Mouse (Mus musculus): ENCODE measurements around the gene Pld1. TPM values are rescaled to one million over a fixed set of nuclear protein-coding genes. Genes with fewer than 3 reads are reported as not detected.

The Pld1 gene
- polyA plus RNA-seq, 1 experiment, result 9.0 TPM

GRCm38 (mm10) chr3:28053076-28053475 lies 114.6 kb downstream of the Pld1 start:
- no peak overlapping the region for H3K4me3 ChIP-seq (replicated peaks; ENCODE audit: extremely low read depth, low read depth, low read length)
- DNase-seq, result no peak
- no peaks in the 10 kb centered on the region for H3K4me1 ChIP-seq (ENCODE audit: control insufficient read depth, insufficient read depth, low read length)
- 84% methylated on average over 4 of the region's 4 CpGs for whole genome bisulfite sequencing
- TF ChIP-seq CTCF (IDR thresholded peaks at IDR 0.05; ENCODE audit: insufficient read depth, low read length) (no peak), POLR2A (IDR thresholded peaks at IDR 0.05; ENCODE audit: borderline replicate concordance, extremely low read depth, low read depth, low read length) (no peak)

GRCm38 (mm10) chr3:28060713-28061112 lies 122.2 kb downstream of the Pld1 start:
- 86% methylated on average over 4 of the region's 4 CpGs for WGBS
- DNase-seq, result no peak
- no peak overlapping the region for H3K4me3 ChIP-seq (replicated peaks; ENCODE audit: extremely low read depth, low read depth, low read length)
- TF ChIP-seq CTCF (IDR thresholded peaks at IDR 0.05; ENCODE audit: insufficient read depth, low read length), result no peak
- no peak for TF ChIP-seq POLR2A (IDR thresholded peaks at IDR 0.05; ENCODE audit: borderline replicate concordance, extremely low read depth, low read depth, low read length)
- H3K4me1 ChIP-seq (ENCODE audit: control insufficient read depth, insufficient read depth, low read length), result no peaks in the 10 kb centered on the region

- no peak for TF ChIP-seq CTCF (IDR thresholded peaks at IDR 0.05; ENCODE audit: insufficient read depth, low read length)
- no peak for TF ChIP-seq POLR2A (IDR thresholded peaks at IDR 0.05; ENCODE audit: borderline replicate concordance, extremely low read depth, low read depth, low read length)
- no peak overlapping the region for H3K4me3 ChIP-seq (replicated peaks; ENCODE audit: extremely low read depth, low read depth, low read length)
- H3K4me1 ChIP-seq (ENCODE audit: control insufficient read depth, insufficient read depth, low read length), result no peaks in the 10 kb centered on the region
- no peak for DNase-seq
Measured at GRCm38 (mm10) chr3:28061155-28061554, 122.7 kb downstream of the Pld1 start.

GRCm38 (mm10) chr3:28079211-28079610 lies 140.7 kb downstream of the Pld1 start:
- TF ChIP-seq CTCF (IDR thresholded peaks at IDR 0.05; ENCODE audit: insufficient read depth, low read length), result no peak
- TF ChIP-seq POLR2A (IDR thresholded peaks at IDR 0.05; ENCODE audit: borderline replicate concordance, extremely low read depth, low read depth, low read length), result no peak
- no peaks in the 10 kb centered on the region for H3K4me1 ChIP-seq (ENCODE audit: control insufficient read depth, insufficient read depth, low read length)
- DNase-seq, result no peak
- 90% methylated on average over 3 of the region's 3 CpGs for WGBS
- H3K4me3 ChIP-seq (replicated peaks; ENCODE audit: extremely low read depth, low read depth, low read length), result no peak overlapping the region

GRCm38 (mm10) chr3:28080116-28080515 lies 141.6 kb downstream of the Pld1 start:
- whole genome bisulfite sequencing, result 91% methylated on average over 1 of the region's 1 CpGs
- DNase-seq, result no peak
- Histone ChIP-seq H3K4me1 (ENCODE audit: control insufficient read depth, insufficient read depth, low read length) (no peaks in the 10 kb centered on the region), H3K4me3 (replicated peaks; ENCODE audit: extremely low read depth, low read depth, low read length) (no peak overlapping the region)
- no peak for TF ChIP-seq POLR2A (IDR thresholded peaks at IDR 0.05; ENCODE audit: borderline replicate concordance, extremely low read depth, low read depth, low read length)
- TF ChIP-seq CTCF (IDR thresholded peaks at IDR 0.05; ENCODE audit: insufficient read depth, low read length), result no peak

GRCm38 (mm10) chr3:28081012-28081411 lies 142.5 kb downstream of the Pld1 start:
- no peak for DNase-seq
- TF ChIP-seq POLR2A (IDR thresholded peaks at IDR 0.05; ENCODE audit: borderline replicate concordance, extremely low read depth, low read depth, low read length), result no peak
- TF ChIP-seq CTCF (IDR thresholded peaks at IDR 0.05; ENCODE audit: insufficient read depth, low read length), result no peak
- 26% methylated on average over 6 of the region's 6 CpGs for WGBS
- Histone ChIP-seq H3K4me3 (replicated peaks; ENCODE audit: extremely low read depth, low read depth, low read length) (no peak overlapping the region), H3K4me1 (ENCODE audit: control insufficient read depth, insufficient read depth, low read length) (no peaks in the 10 kb centered on the region)

- Histone ChIP-seq H3K4me3 (replicated peaks; ENCODE audit: extremely low read depth, low read depth, low read length) (no peak overlapping the region), H3K4me1 (ENCODE audit: control insufficient read depth, insufficient read depth, low read length) (no peaks in the 10 kb centered on the region)
- TF ChIP-seq CTCF (IDR thresholded peaks at IDR 0.05; ENCODE audit: insufficient read depth, low read length), result no peak
- no peak for TF ChIP-seq POLR2A (IDR thresholded peaks at IDR 0.05; ENCODE audit: borderline replicate concordance, extremely low read depth, low read depth, low read length)
- WGBS, result 73% methylated on average over 3 of the region's 3 CpGs
- DNase-seq, result no peak
Measured at GRCm38 (mm10) chr3:28083218-28083617, 144.7 kb downstream of the Pld1 start.

GRCm38 (mm10) chr3:28084281-28084680 lies 145.8 kb downstream of the Pld1 start:
- 70% methylated on average over 2 of the region's 2 CpGs for WGBS
- H3K4me3 ChIP-seq (replicated peaks; ENCODE audit: extremely low read depth, low read depth, low read length), result no peak overlapping the region
- DNase-seq, result no peak
- no peaks in the 10 kb centered on the region for H3K4me1 ChIP-seq (ENCODE audit: control insufficient read depth, insufficient read depth, low read length)
- TF ChIP-seq CTCF (IDR thresholded peaks at IDR 0.05; ENCODE audit: insufficient read depth, low read length) (no peak), POLR2A (IDR thresholded peaks at IDR 0.05; ENCODE audit: borderline replicate concordance, extremely low read depth, low read depth, low read length) (no peak)

- Histone ChIP-seq H3K4me1 (ENCODE audit: control insufficient read depth, insufficient read depth, low read length) (no peaks in the 10 kb centered on the region), H3K4me3 (replicated peaks; ENCODE audit: extremely low read depth, low read depth, low read length) (no peak overlapping the region)
- TF ChIP-seq POLR2A (IDR thresholded peaks at IDR 0.05; ENCODE audit: borderline replicate concordance, extremely low read depth, low read depth, low read length), result no peak
- 88% methylated on average over 1 of the region's 1 CpGs for WGBS
- no peak for DNase-seq
Measured at GRCm38 (mm10) chr3:28091296-28091695, 152.8 kb downstream of the Pld1 start.

- Histone ChIP-seq H3K4me1 (ENCODE audit: control insufficient read depth, insufficient read depth, low read length) (no peaks in the 10 kb centered on the region), H3K4me3 (replicated peaks; ENCODE audit: extremely low read depth, low read depth, low read length) (no peak overlapping the region)
- no peak for DNase-seq
- no peak for TF ChIP-seq POLR2A (IDR thresholded peaks at IDR 0.05; ENCODE audit: borderline replicate concordance, extremely low read depth, low read depth, low read length)
- 62% methylated on average over 2 of the region's 2 CpGs for WGBS
Measured at GRCm38 (mm10) chr3:28091741-28092140, 153.2 kb downstream of the Pld1 start.
